28 mouse cellular contexts compared by ENCODE assay signal in genomic region chr7:57421044-57421443, GRCm38 (mm10). TPM values are rescaled to one million over a fixed set of nuclear protein-coding genes. Genes with fewer than 3 reads are reported as not detected.
"Had no signal": no experiment of that assay in that cellular context is flagged by ENCODE, and none has a peak within 500 bp of the region (broad histone marks: within the 10 kb centered on the region; RNA-seq: fewer than 3 reads in every experiment).

No protein-coding gene starts in this region.

- H3K36me3 ChIP-seq: heart, embryonic 13.5 days; hindbrain, embryonic 10.5 days; hindbrain, embryonic 12.5 days; kidney, embryonic 15.5 days; limb, embryonic 13.5 days; limb, embryonic 15.5 days; liver, embryonic 12.5 days had no signal

- H3K4me3 ChIP-seq: gastrocnemius, adult 2 months; heart, adult 2 months; heart, embryonic 13.5 days; hindbrain, embryonic 10.5 days; hindbrain, embryonic 12.5 days; kidney, embryonic 15.5 days; limb, embryonic 13.5 days; limb, embryonic 15.5 days; liver, embryonic 12.5 days had no signal

- DNase-seq: gastrocnemius, adult 2 months; gastrocnemius, postnatal 10 days; gastrocnemius, postnatal 25 days; heart, adult 2 months; heart, postnatal 4 days; kidney, adult 11 months; kidney, adult 2 months; kidney, adult 9 months; kidney, postnatal 14 days; kidney, postnatal 36 days; layer of hippocampus, adult 9-11 months; layer of hippocampus, postnatal 36 days; left cerebral cortex, postnatal 4 days had no signal

- H3K27ac ChIP-seq: gastrocnemius, adult 2 months; heart, adult 2 months; heart, embryonic 13.5 days; hindbrain, embryonic 10.5 days; hindbrain, embryonic 12.5 days; hindbrain, embryonic 14.5 days; kidney, embryonic 15.5 days; kidney, postnatal 0 days; limb, embryonic 13.5 days; limb, embryonic 15.5 days; liver, embryonic 12.5 days had no signal

- H3K9me3 ChIP-seq: heart, embryonic 13.5 days; hindbrain, embryonic 10.5 days; hindbrain, embryonic 12.5 days; kidney, embryonic 15.5 days; limb, embryonic 13.5 days; limb, embryonic 15.5 days; liver, embryonic 12.5 days had no signal

- ATAC-seq: forebrain, embryonic 16.5 days; hindbrain, embryonic 16.5 days; inflammation-experienced regulatory T-cells, adult 6 months; liver, embryonic 12.5 days had no signal

- H3K9ac ChIP-seq: heart, embryonic 13.5 days; hindbrain, embryonic 12.5 days; hindbrain, embryonic 14.5 days; kidney, embryonic 15.5 days; limb, embryonic 13.5 days; limb, embryonic 15.5 days; liver, embryonic 12.5 days had no signal

- H3K4me2 ChIP-seq: heart, embryonic 11.5 days; heart, embryonic 13.5 days; hindbrain, embryonic 12.5 days; hindbrain, embryonic 14.5 days; kidney, embryonic 15.5 days; limb, embryonic 13.5 days; limb, embryonic 15.5 days; liver, embryonic 12.5 days had no signal

- H3K27me3 ChIP-seq: heart, embryonic 13.5 days; hindbrain, embryonic 12.5 days; kidney, embryonic 15.5 days; limb, embryonic 13.5 days; limb, embryonic 15.5 days; liver, embryonic 12.5 days had no signal

- H3K4me1 ChIP-seq: heart, embryonic 13.5 days; hindbrain, embryonic 10.5 days; hindbrain, embryonic 12.5 days; kidney, embryonic 15.5 days; limb, embryonic 13.5 days; limb, embryonic 15.5 days; liver, embryonic 12.5 days had no signal

RNA-seq across cellular contexts. Expression of gene Gabrb3, which starts 1.6 kb away (rescaled TPM):
- total RNA-seq: gastrocnemius, postnatal 25 days had no signal
- polyA plus RNA-seq: inflammation-experienced regulatory T-cells, adult 6 months had no signal

RNA-seq across cellular contexts. Expression of gene Gabrg3, which starts 34.1 kb away (rescaled TPM):
- total RNA-seq: gastrocnemius, adult 2 months; gastrocnemius, postnatal 25 days; granulocyte monocyte progenitor cell, adult 5-6 weeks; heart, adult 2 months; liver, adult 2 months had no signal
- polyA plus RNA-seq: hindbrain, embryonic 10.5 days; inflammation-experienced regulatory T-cells, adult 6 months; liver, adult 2 months had no signal
